Mouse (Mus musculus) common myeloid progenitor, adult 5-6 weeks (primary cell): ENCODE results near the gene Phf19. TPM values are rescaled to one million over a fixed set of nuclear protein-coding genes. Genes with fewer than 3 reads are reported as not detected.

ENCODE experiments used
- total RNA-seq: library from RNA; stranded (forward); fragments of 200-1000, 187-1606 nt; gene quantifications from 2 replicates; pipeline ENCODE4 v1.2.3, GENCODE M21; 2017

The Phf19 gene
- total RNA-seq, 1 experiment from 2014 or later: 9.6 TPM

Other genes starting within 250 kb of the Phf19 start
- 89.8 and 97.4 TPM in 2 replicates for gene Gapvd1, start 158.8 kb downstream of the Phf19 start, total RNA-seq
- gene Hspa5, start 142.1 kb downstream of the Phf19 start, total RNA-seq: 891 and 930 TPM in 2 replicates
- 28.5 and 44.6 TPM in 2 replicates for gene Rabepk, start 114.1 kb downstream of the Phf19 start, total RNA-seq
- 59.0 and 63.9 TPM in 2 replicates for gene Fbxw2, start 87.7 kb downstream of the Phf19 start, total RNA-seq
- not detected in 2 replicates for gene Gm34653, start 81.0 kb downstream of the Phf19 start, total RNA-seq
- gene Cutal, start 39.6 kb downstream of the Phf19 start, total RNA-seq: not detected in 2 replicates
- gene Psmd5, start 39.1 kb downstream of the Phf19 start, total RNA-seq: 32.7 and 36.0 TPM in 2 replicates
- gene Traf1, start 47.7 kb upstream of the Phf19 start, total RNA-seq: 0.69 and 1.3 TPM in 2 replicates
- not detected in 2 replicates for gene Hc, start 147.4 kb upstream of the Phf19 start, total RNA-seq
- gene AI182371, start 187.5 kb upstream of the Phf19 start, total RNA-seq: 0.73 TPM in 1 of 2 replicates, not detected in the other
- gene Cntrl, start 195.5 kb upstream of the Phf19 start, total RNA-seq: 146 and 156 TPM in 2 replicates